Mouse (Mus musculus): ENCODE data around the gene Ubxn11.
A peak's percentile ranks its signal among the peaks of the same experiment; 100 is the strongest.

- TF ChIP-seq BHLHE40 (IDR thresholded peaks at IDR 0.05; ENCODE audit: low read depth, low read length) (no peak), POLR2AphosphoS2 (IDR thresholded peaks at IDR 0.05; ENCODE audit: low read depth, low read length) (no peak; the same call in 1 of the 2 replicates), E2F4 (IDR thresholded peaks at IDR 0.05; ENCODE audit: insufficient replicate concordance, low read depth, low read length) (no peak), ETS1 (conservative IDR thresholded peaks at IDR 0.05; ENCODE audit: low read depth, low read length) (no peak), PAX5 (IDR thresholded peaks at IDR 0.05; ENCODE audit: low read length) (no peak), EP300 (IDR thresholded peaks at IDR 0.05; ENCODE audit: low read length) (no peak), CTCF (conservative IDR thresholded peaks at IDR 0.05 in 1 of 2, IDR thresholded peaks at IDR 0.05 in 1 of 2; ENCODE audit: low read depth in 2 of 2, low read length in 2 of 2) (no peak), NELFE (IDR thresholded peaks at IDR 0.05; ENCODE audit: low read depth, low read length) (no peak), USF2 (conservative IDR thresholded peaks at IDR 0.05; ENCODE audit: low read depth, low read length) (no peak), CHD1 (IDR thresholded peaks at IDR 0.05; ENCODE audit: low read depth, low read length) (no peak), MAX (IDR thresholded peaks at IDR 0.05; ENCODE audit: low read length) (no peak), UBTF (IDR thresholded peaks at IDR 0.05; ENCODE audit: low read depth, low read length) (no peak), ZMIZ1 (IDR thresholded peaks at IDR 0.05; ENCODE audit: low read depth, low read length) (0 out of 2 replicates have a peak, but pooled peaks have one; percentile 17), MAFK (IDR thresholded peaks at IDR 0.05; ENCODE audit: insufficient replicate concordance, low read length) (no peak)
These were observed 24.1 kb downstream of the Ubxn11 start for GRCm38 (mm10) chr4:134126300-134127120.

Data from CH12.LX (cell line).